ENCODE assay signal across 8 mouse cellular contexts in the genomic region with DNA sequence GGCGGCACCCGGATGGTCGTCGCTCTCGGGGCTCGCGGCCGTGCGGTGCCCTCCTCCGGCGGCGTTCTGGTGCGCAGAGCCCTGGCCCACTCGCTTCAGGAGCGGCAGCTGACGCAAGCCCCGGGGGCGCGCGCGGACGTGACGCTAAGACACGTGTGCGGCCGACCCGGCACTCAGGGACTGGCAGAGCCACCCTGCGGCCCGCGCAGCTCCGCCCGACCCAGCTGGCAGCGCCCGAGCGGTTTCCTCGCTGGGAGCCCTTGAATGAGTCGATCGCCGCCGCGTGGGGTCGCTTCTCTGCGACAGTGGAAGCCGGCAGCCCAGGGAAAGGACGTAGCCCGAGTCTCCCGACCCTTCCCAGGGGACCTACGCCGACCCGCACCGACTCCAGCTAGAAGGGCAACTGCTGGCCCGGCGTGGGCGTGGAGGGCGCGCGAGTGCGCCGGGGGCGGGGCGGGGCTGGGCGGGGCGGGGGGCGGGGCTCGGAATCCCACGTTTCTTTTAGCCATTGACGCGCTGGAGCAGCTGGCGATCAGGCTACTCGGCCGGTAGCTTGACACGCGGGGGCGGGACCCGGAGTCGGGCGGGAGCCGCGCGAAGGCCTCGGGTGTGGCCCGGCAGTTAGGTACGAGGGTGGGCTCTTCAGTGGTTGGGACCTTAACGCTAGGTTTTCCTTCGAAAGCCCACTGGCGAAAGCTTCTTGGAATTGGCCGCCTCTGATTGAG. TPM values are rescaled to one million over a fixed set of nuclear protein-coding genes. Genes with fewer than 3 reads are reported as not detected.
DNase-seq lines count a peak whose midpoint lies in the region; ATAC-seq and TF ChIP-seq lines count a peak whose summit lies in the region.

Siah2 (minus strand) TSS at position 404 of the 725 bp plus-strand sequence.

- H3K4me3 ChIP-seq in MEL (ENCODE audit: control insufficient read depth in 1 of 2, insufficient read depth in 1 of 2, low read depth in 2 of 2, low read length in 2 of 2), result peak within 1 kb of the TSS; percentile 71 to 97
- peak within 1 kb of the TSS; percentile 80 for H3K4me3 ChIP-seq in cerebellum, adult 2 months (replicated peaks; ENCODE audit: insufficient read depth, low read depth, low read length)
- H3K4me3 ChIP-seq in forebrain, postnatal 0 days (ENCODE audit: low read depth, low read length), result peak within 1 kb of the TSS; percentile 84
- H3K4me3 ChIP-seq in layer of hippocampus, adult 2 months, result peak within 1 kb of the TSS; percentile 69
- peak within 1 kb of the TSS; percentile 86 for H3K4me3 ChIP-seq in lung, adult 2 months (replicated peaks; ENCODE audit: extremely low read depth, low read depth, low read length)
- H3K4me3 ChIP-seq in neural tube, embryonic 15.5 days (replicated peaks), result peak within 1 kb of the TSS; percentile 88

- peak; percentile 84 to 86 for TF ChIP-seq POLR2A in MEL (IDR thresholded peaks at IDR 0.05; ENCODE audit: control insufficient read depth in 1 of 2, insufficient read depth in 1 of 2, low read depth in 1 of 2, low read length in 2 of 2, poor library complexity in 1 of 2)
- peak; percentile 84 for TF ChIP-seq POLR2A in cerebellum, adult 2 months (IDR thresholded peaks at IDR 0.05; ENCODE audit: borderline replicate concordance, insufficient read depth, low read length)
- TF ChIP-seq POLR2A in lung, adult 2 months (IDR thresholded peaks at IDR 0.05; ENCODE audit: borderline replicate concordance, extremely low read depth, low read depth, low read length), result peak; percentile 60

- peak within 1 kb of the TSS; percentile 97 for H3K9ac ChIP-seq in MEL (ENCODE audit: control insufficient read depth, low read depth, low read length, poor library complexity, severe bottlenecking)
- H3K9ac ChIP-seq in forebrain, postnatal 0 days, result peak within 1 kb of the TSS; percentile 88
- peak within 1 kb of the TSS; percentile 88 for H3K9ac ChIP-seq in neural tube, embryonic 15.5 days (replicated peaks)

- ATAC-seq in forebrain, postnatal 0 days, result peak; percentile 99
- peak; percentile 95 for ATAC-seq in neural tube, embryonic 15.5 days (ENCODE audit: low FRiP score)

- TF ChIP-seq RAD21 in MEL (IDR thresholded peaks at IDR 0.05; ENCODE audit: low read depth, low read length), result no peak

- peaks cover 11 to 20% of the 10 kb centered on the region in 2 experiments for H3K4me1 ChIP-seq in MEL (ENCODE audit: control insufficient read depth in 1 of 2, insufficient read depth in 2 of 2, low read length in 2 of 2)
- peaks cover 3% of the 10 kb centered on the region; the same call in 1 of the 2 replicates for H3K4me1 ChIP-seq in cerebellum, adult 2 months (ENCODE audit: control insufficient read depth, insufficient read depth, low read length)
- H3K4me1 ChIP-seq in forebrain, postnatal 0 days (ENCODE audit: insufficient read depth), result peaks cover 17% of the 10 kb centered on the region; the same call in 1 of the 2 replicates
- H3K4me1 ChIP-seq in lung, adult 2 months (ENCODE audit: control insufficient read depth, insufficient read depth, low read length), result peaks cover 2% of the 10 kb centered on the region; the same call in 1 of the 2 replicates
- peaks cover 35% of the 10 kb centered on the region for H3K4me1 ChIP-seq in neural tube, embryonic 15.5 days

- H3K36me3 ChIP-seq in MEL (ENCODE audit: control insufficient read depth in 1 of 2, insufficient read depth in 2 of 2, low read length in 2 of 2), result peaks cover 2 to 26% of the 10 kb centered on the region in 2 experiments; a peak in 3 of 4 replicates
- no peaks in the 10 kb centered on the region for H3K36me3 ChIP-seq in forebrain, postnatal 0 days (ENCODE audit: insufficient read depth)
- H3K36me3 ChIP-seq in neural tube, embryonic 15.5 days, result no peaks in the 10 kb centered on the region

- H3K79me2 ChIP-seq in MEL (ENCODE audit: control insufficient read depth, insufficient read depth, low read length, poor library complexity), result peaks cover 30% of the 10 kb centered on the region

- H3K27me3 ChIP-seq in MEL (ENCODE audit: control insufficient read depth in 1 of 2, insufficient read depth in 2 of 2, low read length in 2 of 2), result peaks cover 0 to 1% of the 10 kb centered on the region in 2 experiments; a peak in 1 of 4 replicates
- no peaks in the 10 kb centered on the region for H3K27me3 ChIP-seq in cerebellum, adult 2 months (ENCODE audit: control insufficient read depth, insufficient read depth, low read length)
- H3K27me3 ChIP-seq in forebrain, postnatal 0 days (ENCODE audit: insufficient read depth, low read length), result no peaks in the 10 kb centered on the region
- no peaks in the 10 kb centered on the region for H3K27me3 ChIP-seq in neural tube, embryonic 15.5 days (replicated peaks)

- intact Hi-C loops in heart, postnatal 36 days (cut with DNase I), result loop anchor here (1.0 to 5.0 kb wide), 4 partner anchors 35 to 278 kb away; partner anchors contain the start of genes Eif2a, Selenot, Serp1 and Tsc22d2

- peak; percentile 91 for DNase-seq in MEL (ENCODE audit: low read depth, low spot score)
- DNase-seq in cerebellum, adult 2 months, result peak; percentile 95
- peak; percentile 96 for DNase-seq in forebrain, postnatal 0 days
- DNase-seq in heart, postnatal 36 days, result peak; percentile 87 to 93
- peak; percentile 92 to 95 for DNase-seq in layer of hippocampus, adult 2 months (ENCODE audit: low spot score in 2 of 2)
- DNase-seq in lung, adult 2 months, result peak; percentile 92
- peak; percentile 88 for DNase-seq in testis, postnatal 10 days (ENCODE audit: low spot score)

- peak within 1 kb of the TSS; percentile 79 for H3K4me2 ChIP-seq in forebrain, postnatal 0 days (ENCODE audit: low read depth)
- peak within 1 kb of the TSS; percentile 82 for H3K4me2 ChIP-seq in neural tube, embryonic 15.5 days

- TF ChIP-seq CTCF in MEL (IDR thresholded peaks at IDR 0.05 in 2 of 3, conservative IDR thresholded peaks at IDR 0.05 in 1 of 3; ENCODE audit: control insufficient read depth in 1 of 3, insufficient read depth in 1 of 3, low read depth in 2 of 3, low read length in 3 of 3, poor library complexity in 1 of 3, severe bottlenecking in 1 of 3), result peak in 1 of 3 experiments; percentile 11; a peak in 1 of 6 replicates
- TF ChIP-seq CTCF in cerebellum, adult 2 months (IDR thresholded peaks at IDR 0.05; ENCODE audit: borderline replicate concordance, insufficient read depth, low read depth, low read length), result no peak
- TF ChIP-seq CTCF in forebrain, postnatal 0 days (IDR thresholded peaks at IDR 0.05; ENCODE audit: low read depth), result peak; percentile 62
- TF ChIP-seq CTCF in layer of hippocampus, adult 2 months (conservative IDR thresholded peaks at IDR 0.05), result peak; percentile 64
- no peak for TF ChIP-seq CTCF in lung, adult 2 months (IDR thresholded peaks at IDR 0.05; ENCODE audit: insufficient read depth, low read length)

- under 1% methylated on average over 85 of the region's 87 CpGs for WGBS in cerebellum, adult 2 months
- WGBS in forebrain, postnatal 0 days, result under 1% methylated on average over 83 of the region's 87 CpGs
- WGBS in lung, adult 2 months, result under 1% methylated on average over 76 of the region's 87 CpGs
- WGBS in neural tube, embryonic 15.5 days, result under 1% methylated on average over 82 of the region's 87 CpGs

- peak within 1 kb of the TSS; percentile 64 for H3K27ac ChIP-seq in MEL (ENCODE audit: control insufficient read depth, low read depth, low read length)
- peak within 1 kb of the TSS; percentile 83 for H3K27ac ChIP-seq in cerebellum, adult 2 months (ENCODE audit: insufficient read depth, low read length)
- H3K27ac ChIP-seq in forebrain, postnatal 0 days (ENCODE audit: low read depth, low read length), result peak within 1 kb of the TSS; percentile 90
- peak within 1 kb of the TSS; percentile 89 for H3K27ac ChIP-seq in layer of hippocampus, adult 2 months
- H3K27ac ChIP-seq in neural tube, embryonic 15.5 days (replicated peaks), result peak within 1 kb of the TSS; percentile 91

- H3K9me3 ChIP-seq in MEL (replicated peaks; ENCODE audit: insufficient read depth, low read length), result no peaks in the 10 kb centered on the region
- no peaks in the 10 kb centered on the region for H3K9me3 ChIP-seq in forebrain, postnatal 0 days (ENCODE audit: low read length)
- H3K9me3 ChIP-seq in neural tube, embryonic 15.5 days (replicated peaks), result no peaks in the 10 kb centered on the region

- TF ChIP-seq EP300 in MEL (IDR thresholded peaks at IDR 0.05; ENCODE audit: low read depth in 1 of 2, low read length in 2 of 2), result no peak; a peak in 1 of 4 replicates

TF ChIP-seq in MEL, 35 proteins besides CTCF, POLR2A, EP300 and RAD21 (continues in another document):
- TF ChIP-seq SMC3 (IDR thresholded peaks at IDR 0.05; ENCODE audit: low read depth, low read length) (no peak), RCOR1 (IDR thresholded peaks at IDR 0.05; ENCODE audit: low read depth, low read length) (no peak), MYB (IDR thresholded peaks at IDR 0.05; ENCODE audit: low read depth, low read length) (no peak), POLR2AphosphoS5 (IDR thresholded peaks at IDR 0.05; ENCODE audit: borderline replicate concordance, low read depth, low read length) (no peak), POLR2AphosphoS2 (IDR thresholded peaks at IDR 0.05; ENCODE audit: low read length) (peak; percentile 62; the same call in 1 of the 2 replicates), E2F4 (IDR thresholded peaks at IDR 0.05; ENCODE audit: borderline replicate concordance, low read depth, low read length) (no peak), HCFC1 (IDR thresholded peaks at IDR 0.05; ENCODE audit: low read depth, low read length) (peak; percentile 63), TAL1 (IDR thresholded peaks at IDR 0.05; ENCODE audit: low read length) (no peak), UBTF (IDR thresholded peaks at IDR 0.05; ENCODE audit: borderline replicate concordance, insufficient read depth, low read depth, low read length) (no peak; the same call in 1 of the 2 replicates), BHLHE40 (IDR thresholded peaks at IDR 0.05; ENCODE audit: borderline replicate concordance, low read depth, low read length) (no peak), KAT2A (conservative IDR thresholded peaks at IDR 0.05; ENCODE audit: low read depth, low read length) (no peak; the same call in 1 of the 2 replicates), MEF2A (IDR thresholded peaks at IDR 0.05; ENCODE audit: extremely low read depth, insufficient replicate concordance, low read depth, low read length, poor library complexity, severe bottlenecking) (no peak)

RNA-seq across cellular contexts. Expression of gene Siah2, which starts in this region (rescaled TPM):
- 17.6 and 20.4 TPM in 2 replicates for total RNA-seq in MEL (2012; rRNA removed)
- polyA plus RNA-seq in MEL (2012; ENCODE audit: insufficient read depth in 1 of 2, insufficient read length in 2 of 2, low read depth in 1 of 2, low replicate concordance in 2 of 2, missing spikeins in 1 of 2), result 10 to 100 TPM; 22.5 to 58.1 TPM
- polyA plus RNA-seq in cerebellum, adult 2 months (2012; rRNA removed), result 25.0 and 26.7 TPM in 2 replicates
- total RNA-seq in forebrain, postnatal 0 days (2014; rRNA removed), result 22.1 and 25.2 TPM in 2 replicates
- 11.2 and 13.6 TPM in 2 replicates for polyA plus RNA-seq in forebrain, postnatal 0 days (2015; fragmentation: Nextera tagmentation; extraction: Ambion mirVana)
- total RNA-seq in heart, postnatal 36 days (2021), result 10 to 100 TPM in 1 of 2 experiments, 1 to 10 TPM in 1; 7.5 to 12.5 TPM
- 10 to 100 TPM; 16.0 to 18.4 TPM for total RNA-seq in layer of hippocampus, adult 2 months (2021)
- polyA plus RNA-seq in lung, adult 2 months (2012; rRNA removed), result 14.4 and 17.3 TPM in 2 replicates
- polyA plus RNA-seq in neural tube, embryonic 15.5 days (2015; fragmentation: Nextera tagmentation; extraction: Ambion mirVana), result 10.2 and 12.2 TPM in 2 replicates

Comparison
In these comparisons a context has a peak if more than half of its experiments do, and no peak if none do; other contexts are left out.
1. Peak in every context shown above with its lines: DNase-seq, ATAC-seq, H3K4me3 ChIP-seq and H3K27ac ChIP-seq.
2. CTCF ChIP-seq: peak in forebrain, postnatal 0 days (single experiment) and layer of hippocampus, adult 2 months (single experiment); none in cerebellum, adult 2 months (single experiment) and lung, adult 2 months (single experiment).